Mouse (Mus musculus) ovary, adult 10 weeks (tissue): ENCODE results near the gene Olfr1338. TPM values are rescaled to one million over a fixed set of nuclear protein-coding genes. Genes with fewer than 3 reads are reported as not detected.

Experiments
- polyA plus RNA-seq: library from polyadenylated mRNA; stranded (reverse); fragments of 350-450 nt; fragmentation: Illumina TruSeq; extraction: RNeasy Lipid Tissue Mini Kit (QIAGEN cat#74804); gene quantifications from one replicate; pipeline ENCODE4 v1.2.3, GENCODE M21; 2014

Gene Olfr1338
- polyA plus RNA-seq = not detected

GRCm38 (mm10) chr4:118758637-118759036, at the start of gene Olfr1338:
Gene Olfr1338, minus strand, starts transcription at chr4:118758737.

GRCm38 (mm10) chr4:118782486-118782885, 23.9 kb upstream of the Olfr1338 start, which contains the start of gene Olfr1337:
Gene Olfr1337, minus strand, starts transcription at chr4:118782586.

GRCm38 (mm10) chr4:118731875-118732274, 26.7 kb downstream of the Olfr1338 start, which contains the start of gene Olfr1339:
Gene Olfr1339, plus strand, starts transcription at chr4:118732175.

GRCm38 (mm10) chr4:118719838-118720237, 38.7 kb downstream of the Olfr1338 start, which contains the start of gene Olfr1340:
Gene Olfr1340, plus strand, starts transcription at chr4:118720138.

GRCm38 (mm10) chr4:118703223-118703622, 55.3 kb downstream of the Olfr1338 start, which contains the start of gene Olfr1341:
Gene Olfr1341, plus strand, starts transcription at chr4:118703523.

Other genes with a start within 250 kb of the Olfr1338 start
- gene 2610528J11Rik, start 231.7 kb downstream of the Olfr1338 start, polyA plus RNA-seq = 0.88 TPM
- gene Tmem125, start 214.7 kb downstream of the Olfr1338 start, polyA plus RNA-seq = 0.66 TPM
- gene Cfap57, start 138.0 kb downstream of the Olfr1338 start, polyA plus RNA-seq = 2.1 TPM
- gene Ebna1bp2, start 137.9 kb downstream of the Olfr1338 start, polyA plus RNA-seq = 19.5 TPM
- not detected for gene Olfr62, start 99.8 kb downstream of the Olfr1338 start, polyA plus RNA-seq
- not detected for gene Olfr1342, start 66.0 kb downstream of the Olfr1338 start, polyA plus RNA-seq
- not detected for gene Olfr1341, start 55.2 kb downstream of the Olfr1338 start, polyA plus RNA-seq
- not detected for gene Olfr1340, start 38.6 kb downstream of the Olfr1338 start, polyA plus RNA-seq
- not detected for gene Olfr1339, start 26.6 kb downstream of the Olfr1338 start, polyA plus RNA-seq
- not detected for gene Olfr1337, start 23.8 kb upstream of the Olfr1338 start, polyA plus RNA-seq
- not detected for gene Olfr1335, start 51.2 kb upstream of the Olfr1338 start, polyA plus RNA-seq
- gene Olfr1333, start 77.5 kb upstream of the Olfr1338 start, polyA plus RNA-seq = not detected
- not detected for gene Olfr1331, start 105.9 kb upstream of the Olfr1338 start, polyA plus RNA-seq
- not detected for gene Olfr1330, start 129.9 kb upstream of the Olfr1338 start, polyA plus RNA-seq
- gene Olfr1329, start 158.7 kb upstream of the Olfr1338 start, polyA plus RNA-seq = not detected
- not detected for gene Olfr1328, start 179.9 kb upstream of the Olfr1338 start, polyA plus RNA-seq
- gene Lao1, start 202.8 kb upstream of the Olfr1338 start, polyA plus RNA-seq = 0.43 TPM